Mouse (Mus musculus) thymus, adult 2 months (tissue): ENCODE measurements around the gene Uqcrh. TPM values are rescaled to one million over a fixed set of nuclear protein-coding genes. Genes with fewer than 3 reads are reported as not detected.

Experiments used
- DNase-seq: peaks from one replicate; pipeline ENCODE4 v3.0.0; 2021
- H3K27ac ChIP-seq: fragments of 200-500 bp; 2 replicates; pipeline ENCODE4 v1.5.1; 2012; ENCODE audit warnings: low read length, control low read depth; ENCODE audit not compliant: control insufficient read depth, insufficient read depth
- H3K27me3 ChIP-seq: fragments of 200-500 bp; 2 replicates; pipeline ENCODE4 v1.6.1; 2012; ENCODE audit warnings: mild to moderate bottlenecking, low read length, moderate library complexity, mixed read lengths; ENCODE audit not compliant: control insufficient read depth, insufficient read depth
- H3K36me3 ChIP-seq: fragments of 200-500 bp; 2 replicates; pipeline ENCODE4 v1.6.1; 2012; ENCODE audit warnings: mild to moderate bottlenecking, low read length, moderate library complexity; ENCODE audit not compliant: control insufficient read depth, insufficient read depth
- H3K4me1 ChIP-seq: fragments of 200-500 bp; replicated peaks from 2 replicates; pipeline ENCODE4 v1.6.1; 2012; ENCODE audit warnings: low read length; ENCODE audit not compliant: control insufficient read depth, insufficient read depth
- H3K4me3 ChIP-seq: fragments of 200-500 bp; 2 replicates; pipeline ENCODE4 v1.5.1; 2012; ENCODE audit warnings: mild to moderate bottlenecking, low read length, control low read depth, moderate library complexity; ENCODE audit not compliant: control insufficient read depth, insufficient read depth
- CTCF ChIP-seq: fragments of 200-500 bp; IDR thresholded peaks from 2 replicates; pipeline ENCODE4 v1.5.1; 2012; ENCODE audit warnings: mild to moderate bottlenecking, control low read depth, low read length, moderate library complexity, borderline replicate concordance; ENCODE audit not compliant: control insufficient read depth, poor library complexity, insufficient read depth; ENCODE audit errors: extremely low read depth
- POLR2A ChIP-seq: fragments of 200-500 bp; IDR thresholded peaks from 2 replicates; pipeline ENCODE4 v1.6.1; 2012; ENCODE audit warnings: mild to moderate bottlenecking, low read length, control low read depth, moderate library complexity; ENCODE audit not compliant: control insufficient read depth, poor library complexity, insufficient read depth; ENCODE audit errors: extremely low read depth
- WGBS: fragments of 180-500 bp; shearing (Covaris S2); methylation state at CpG from one replicate; pipeline ENCODE4 v1.1.7; 2018; 5-methylcytosine and 5-hydroxymethylcytosine counted together
- polyA plus RNA-seq: library from polyadenylated mRNA; depleted of rRNA; stranded (reverse); fragments of >200 nt; gene quantifications from 2 replicates; pipeline ENCODE4 v1.2.3, GENCODE M21; 2012; rRNA removed

Uqcrh gene
- polyA plus RNA-seq, 1 experiment: 213 TPM

DNA sequence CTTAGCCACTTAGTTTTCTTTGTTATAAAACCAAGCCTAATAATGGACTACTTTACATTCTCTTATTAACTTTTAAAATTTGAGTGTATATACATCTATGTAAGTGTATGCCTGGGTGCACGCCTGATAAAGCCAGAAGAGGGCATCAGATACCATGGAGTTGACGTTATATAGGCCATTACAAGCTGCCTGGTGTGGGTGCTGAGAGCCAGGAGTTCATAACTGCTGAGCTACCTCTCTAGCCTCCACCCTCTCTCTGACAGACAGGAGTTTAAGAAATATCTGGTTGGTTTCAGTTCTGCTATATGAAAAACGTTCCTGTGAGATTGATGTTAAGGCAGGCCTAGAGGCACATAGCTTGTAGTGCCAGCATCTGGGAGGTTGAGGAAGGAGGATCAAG is 32.7 kb downstream of the Uqcrh start:
- WGBS: 83% methylated on average over 3 of the region's 3 CpGs
- H3K36me3 ChIP-seq: peaks cover 14% of the 10 kb centered on the region
- no peak overlapping the region for H3K4me3 ChIP-seq
- no peak overlapping the region for H3K27ac ChIP-seq
- DNase-seq: no peak
- no peak for TF ChIP-seq POLR2A
- TF ChIP-seq CTCF: no peak
- H3K4me1 ChIP-seq: no peaks in the 10 kb centered on the region
- no peaks in the 10 kb centered on the region for H3K27me3 ChIP-seq

GRCm38 (mm10) chr4:116040466-116040865 is 34.4 kb downstream of the Uqcrh start:
- no peak for TF ChIP-seq POLR2A
- TF ChIP-seq CTCF: no peak
- Histone ChIP-seq H3K36me3 (peaks cover 15% of the 10 kb centered on the region), H3K4me1 (no peaks in the 10 kb centered on the region), H3K27me3 (no peaks in the 10 kb centered on the region), H3K4me3 (no peak overlapping the region), H3K27ac (no peak overlapping the region)
- WGBS: 98% methylated on average over 2 of the region's 2 CpGs
- no peak for DNase-seq

- 98% methylated on average over 5 of the region's 5 CpGs for WGBS
- Histone ChIP-seq H3K4me3 (no peak overlapping the region), H3K27ac (no peak overlapping the region), H3K36me3 (peaks cover 27% of the 10 kb centered on the region), H3K27me3 (no peaks in the 10 kb centered on the region), H3K4me1 (no peaks in the 10 kb centered on the region)
- DNase-seq: no peak
- TF ChIP-seq POLR2A (no peak), CTCF (no peak)
Measured at GRCm38 (mm10) chr4:116033374-116033773, 41.5 kb downstream of the Uqcrh start.

GRCm38 (mm10) chr4:116032906-116033305 is 42.0 kb downstream of the Uqcrh start:
- DNase-seq: no peak
- Histone ChIP-seq H3K4me3 (no peak overlapping the region), H3K36me3 (peaks cover 24% of the 10 kb centered on the region), H3K4me1 (no peaks in the 10 kb centered on the region), H3K27ac (no peak overlapping the region), H3K27me3 (no peaks in the 10 kb centered on the region)
- WGBS: 92% methylated on average over 9 of the region's 9 CpGs
- TF ChIP-seq CTCF: no peak
- no peak for TF ChIP-seq POLR2A

DNA sequence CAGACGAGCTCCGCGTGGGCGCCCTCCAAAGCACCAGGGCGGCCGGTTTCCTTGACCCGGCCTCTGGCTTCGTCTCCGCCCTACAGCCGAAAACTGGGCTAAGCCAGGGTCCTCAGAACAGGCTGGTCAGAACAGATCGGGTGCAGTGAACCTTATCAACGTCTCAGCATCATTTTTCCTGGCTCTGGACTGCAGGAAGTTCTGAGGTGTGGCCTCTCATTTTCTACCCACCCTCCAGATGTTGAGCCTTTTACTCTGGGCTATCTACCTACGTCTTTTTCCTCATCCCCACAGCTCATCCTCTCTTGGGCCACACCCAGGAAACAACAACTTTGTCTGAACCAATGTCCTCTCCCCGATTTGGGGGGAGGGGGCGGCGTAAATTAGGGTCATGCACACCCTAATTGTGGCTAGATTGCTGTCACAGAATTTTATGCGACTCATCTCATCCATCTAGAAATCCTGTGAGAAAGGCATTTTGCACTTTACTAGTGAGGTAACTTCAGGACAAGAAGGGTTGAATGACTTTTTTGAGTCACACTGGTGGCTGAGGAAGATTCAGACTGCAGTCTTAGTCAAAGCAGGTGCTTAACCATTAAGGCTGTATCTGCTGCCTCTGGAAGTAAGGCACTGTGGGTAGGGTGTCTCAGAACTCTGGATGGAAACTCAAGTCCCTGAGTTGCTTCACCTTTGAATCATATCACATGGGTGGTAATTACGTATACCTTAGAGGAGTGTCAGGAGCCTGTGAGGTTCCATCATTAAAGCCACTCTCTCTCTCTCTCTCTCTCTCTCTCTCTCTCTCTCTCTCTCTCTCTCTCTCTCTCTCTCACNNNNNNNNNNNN is 56.7 kb downstream of the Uqcrh start, which contains the start of gene Faah:
TSS of gene Faah (minus strand) at position 25 of the 845 bp plus-strand sequence.
- H3K4me1 ChIP-seq: peaks cover 19% of the 10 kb centered on the region
- H3K27ac ChIP-seq: 0 out of 2 replicates have a peak within 1 kb of the TSS, but pooled peaks have one; percentile 1
- TF ChIP-seq CTCF (no peak), POLR2A (no peak)
- H3K4me3 ChIP-seq: peak within 1 kb of the TSS; percentile 97
- no peaks in the 10 kb centered on the region for H3K36me3 ChIP-seq
- peak; percentile 26 for DNase-seq
- WGBS: 15% methylated on average over 18 of the region's 18 CpGs
- no peaks in the 10 kb centered on the region for H3K27me3 ChIP-seq

DNA sequence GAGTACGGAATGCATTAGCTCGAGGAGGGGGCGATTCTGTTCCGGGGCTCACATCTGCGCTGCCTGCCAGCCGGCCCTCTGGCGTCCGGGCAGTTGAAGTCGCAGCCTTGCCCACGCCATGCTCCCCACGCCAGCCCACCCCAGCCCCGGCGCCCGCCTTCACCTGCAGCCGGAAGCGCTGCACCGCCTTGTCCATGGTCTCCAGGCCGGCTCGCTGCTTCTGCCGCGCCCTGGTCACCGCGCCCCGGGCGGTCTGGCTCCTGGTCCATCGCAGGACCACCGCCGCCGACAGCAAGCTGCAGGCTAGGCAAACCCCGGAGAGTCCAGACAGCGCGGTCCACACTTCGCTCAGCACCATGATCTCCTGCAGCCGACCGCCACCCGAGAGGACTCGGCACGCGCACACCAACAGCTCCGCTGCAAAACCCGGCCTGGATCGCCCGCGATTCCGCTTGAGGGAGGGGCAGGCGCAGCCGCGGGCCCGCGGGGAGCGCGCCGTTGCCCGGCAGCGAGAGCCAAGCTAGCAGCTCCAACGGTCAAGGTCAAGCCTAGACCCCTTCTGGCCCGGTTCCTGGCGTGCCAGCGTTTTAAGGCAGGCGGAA is 57.5 kb downstream of the Uqcrh start:
- Histone ChIP-seq H3K36me3 (no peaks in the 10 kb centered on the region), H3K4me1 (peaks cover 19% of the 10 kb centered on the region), H3K27me3 (no peaks in the 10 kb centered on the region), H3K4me3 (peak overlapping the region; percentile 97), H3K27ac (0 out of 2 replicates have a peak overlapping the region, but pooled peaks have one; percentile 1)
- DNase-seq: peak; percentile 83
- WGBS: under 1% methylated on average over 60 of the region's 60 CpGs
- TF ChIP-seq POLR2A (0 out of 2 replicates have a peak, but pooled peaks have one; percentile 29), CTCF (peak; percentile 22; the same call in 1 of the 2 replicates)

Other genes starting within 250 kb of the Uqcrh start
- 36.4 and 36.8 TPM in 2 replicates for gene Mob3c, start 247.0 kb downstream of the Uqcrh start, polyA plus RNA-seq
- gene Mknk1, start 235.9 kb downstream of the Uqcrh start, polyA plus RNA-seq: 101 and 136 TPM in 2 replicates
- 0.09 and 0.15 TPM in 2 replicates for gene Kncn, start 190.7 kb downstream of the Uqcrh start, polyA plus RNA-seq
- 0.17 TPM in 1 of 2 replicates, not detected in the other for gene 6430628N08Rik, start 184.4 kb downstream of the Uqcrh start, polyA plus RNA-seq
- gene Dmbx1, start 135.1 kb downstream of the Uqcrh start, polyA plus RNA-seq: 0.14 and 0.18 TPM in 2 replicates
- 77.2 and 88.1 TPM in 2 replicates for gene Faah, start 57.1 kb downstream of the Uqcrh start, polyA plus RNA-seq
- 15.9 and 19.1 TPM in 2 replicates for gene Nsun4, start 21.2 kb downstream of the Uqcrh start, polyA plus RNA-seq
- gene Lrrc41, start 198 bp upstream of the Uqcrh start, polyA plus RNA-seq: 66.1 and 67.1 TPM in 2 replicates
- gene Rad54l, start 48.6 kb upstream of the Uqcrh start, polyA plus RNA-seq: 12.7 and 15.4 TPM in 2 replicates
- 36.1 and 40.1 TPM in 2 replicates for gene Pomgnt1, start 48.8 kb upstream of the Uqcrh start, polyA plus RNA-seq
- 0.88 and 1.1 TPM in 2 replicates for gene Lurap1, start 76.3 kb upstream of the Uqcrh start, polyA plus RNA-seq
- 3.0 and 4.1 TPM in 2 replicates for gene Tspan1, start 92.5 kb upstream of the Uqcrh start, polyA plus RNA-seq
- not detected in 2 replicates for gene 1700042G07Rik, start 98.3 kb upstream of the Uqcrh start, polyA plus RNA-seq
- gene Gm49337, start 98.3 kb upstream of the Uqcrh start, polyA plus RNA-seq: not detected in 2 replicates
- 26.0 and 26.3 TPM in 2 replicates for gene Pik3r3, start 146.5 kb upstream of the Uqcrh start, polyA plus RNA-seq